Mouse (Mus musculus): Measurements from ENCODE around the gene Pcdh7. TPM values are rescaled to one million over a fixed set of nuclear protein-coding genes. Genes with fewer than 3 reads are reported as not detected.

The Pcdh7 gene
- total RNA-seq, 2 experiments from 2014 or later = 5.7 to 12.4 TPM

DNA sequence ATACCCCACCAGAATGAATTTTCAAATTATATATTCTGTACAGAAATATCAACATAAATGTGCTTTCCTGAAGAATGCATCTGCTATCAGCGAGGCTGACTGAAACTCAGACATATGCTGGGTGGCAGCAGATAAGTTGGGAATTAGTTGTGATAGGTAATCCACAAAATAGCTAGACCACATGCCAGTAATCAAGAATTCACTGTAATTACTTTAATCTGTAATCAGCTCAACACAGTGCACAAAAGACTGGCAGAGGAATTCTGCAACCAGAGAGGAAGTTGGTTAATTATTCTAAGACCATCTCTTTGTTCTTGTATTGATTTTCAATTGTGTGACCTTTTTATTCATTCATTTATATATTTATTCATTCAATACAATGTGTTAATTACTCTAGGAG is 148.3 kb downstream of the Pcdh7 start:
- ATAC-seq (replicated peaks; ENCODE audit: low FRiP score, low TSS enrichment, poor library complexity, severe bottlenecking) = peak; percentile 90

DNA sequence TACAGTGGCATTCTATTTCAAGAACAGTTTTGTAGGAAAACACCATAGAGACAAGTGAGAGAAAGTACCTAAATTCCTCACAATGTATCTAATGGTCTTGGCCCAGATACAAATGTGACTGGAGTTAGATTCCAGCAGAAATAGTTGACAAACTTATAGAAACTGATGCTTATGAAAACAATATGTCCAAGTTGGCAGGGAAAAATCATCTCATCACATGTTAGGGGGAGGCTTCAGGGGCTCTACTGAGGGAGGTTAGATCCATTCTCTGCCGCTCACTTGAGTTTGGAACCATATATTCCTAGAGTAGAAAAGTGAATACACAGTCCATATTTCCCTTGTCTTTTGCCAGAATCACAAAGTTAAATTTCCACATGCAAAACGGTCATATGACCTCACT is 150.1 kb downstream of the Pcdh7 start:
- ATAC-seq (replicated peaks; ENCODE audit: low FRiP score, low TSS enrichment, poor library complexity, severe bottlenecking) = no peak

DNA sequence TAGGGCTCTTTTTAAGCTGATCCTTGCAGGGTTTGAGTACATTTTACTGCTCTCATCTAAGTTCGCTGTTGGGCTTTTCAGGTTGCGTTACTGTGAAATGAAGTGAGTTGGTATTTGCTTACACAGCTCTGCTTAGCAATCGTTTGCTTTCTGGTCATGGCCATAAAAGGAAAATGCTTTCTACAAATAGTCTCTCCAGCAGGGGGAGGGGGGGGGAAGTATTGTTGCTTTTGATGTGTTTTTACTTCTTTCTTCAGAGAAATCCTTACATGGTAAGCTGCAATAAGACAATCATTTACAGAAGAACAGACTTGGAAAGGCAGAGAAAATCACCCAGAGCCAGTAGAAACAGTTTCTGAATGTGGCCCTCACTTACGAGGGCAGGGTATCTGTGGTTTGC is 150.9 kb downstream of the Pcdh7 start:
- ATAC-seq (replicated peaks; ENCODE audit: low FRiP score, low TSS enrichment, poor library complexity, severe bottlenecking) = no peak

DNA sequence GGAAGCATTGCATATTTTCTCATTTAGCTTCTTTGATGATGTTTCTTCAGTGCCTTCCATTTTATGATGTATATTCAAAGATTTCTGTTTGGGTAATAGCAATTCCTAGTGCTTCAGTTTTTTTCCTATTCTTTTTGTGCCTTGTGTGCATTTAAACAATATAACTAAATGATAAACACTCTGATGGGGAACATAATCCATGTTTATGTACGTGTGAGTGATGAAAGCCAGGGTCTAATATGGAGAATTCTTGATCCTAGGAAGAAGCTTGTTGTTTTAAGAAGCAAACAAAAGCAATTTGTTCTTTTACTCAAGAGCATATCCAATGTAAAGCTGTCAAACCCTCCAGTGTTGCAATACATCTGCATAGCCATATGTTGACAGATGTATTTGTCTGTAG is 153.0 kb downstream of the Pcdh7 start:
- ATAC-seq (replicated peaks; ENCODE audit: low FRiP score, low TSS enrichment, poor library complexity, severe bottlenecking) = no peak

DNA sequence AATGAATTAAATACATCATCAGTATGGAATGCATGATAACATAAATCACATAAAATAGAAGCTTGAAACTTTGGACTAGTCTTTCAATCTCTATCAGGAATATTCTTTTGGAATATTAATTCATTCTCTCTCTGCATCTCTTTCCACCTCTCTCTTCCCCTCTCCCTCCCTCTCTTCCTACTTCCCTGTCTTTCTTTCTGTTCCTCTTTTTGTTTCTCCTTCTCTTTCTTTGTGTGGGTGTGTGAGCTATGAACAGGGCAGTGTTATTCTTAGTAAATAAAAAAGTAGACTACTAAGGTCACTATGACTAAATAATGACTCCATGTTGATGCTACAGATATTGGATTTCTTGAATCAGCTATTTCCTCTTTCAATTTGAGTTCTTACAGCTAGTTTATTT is 167.2 kb downstream of the Pcdh7 start:
- ATAC-seq (replicated peaks; ENCODE audit: low FRiP score, low TSS enrichment, poor library complexity, severe bottlenecking) = no peak

DNA sequence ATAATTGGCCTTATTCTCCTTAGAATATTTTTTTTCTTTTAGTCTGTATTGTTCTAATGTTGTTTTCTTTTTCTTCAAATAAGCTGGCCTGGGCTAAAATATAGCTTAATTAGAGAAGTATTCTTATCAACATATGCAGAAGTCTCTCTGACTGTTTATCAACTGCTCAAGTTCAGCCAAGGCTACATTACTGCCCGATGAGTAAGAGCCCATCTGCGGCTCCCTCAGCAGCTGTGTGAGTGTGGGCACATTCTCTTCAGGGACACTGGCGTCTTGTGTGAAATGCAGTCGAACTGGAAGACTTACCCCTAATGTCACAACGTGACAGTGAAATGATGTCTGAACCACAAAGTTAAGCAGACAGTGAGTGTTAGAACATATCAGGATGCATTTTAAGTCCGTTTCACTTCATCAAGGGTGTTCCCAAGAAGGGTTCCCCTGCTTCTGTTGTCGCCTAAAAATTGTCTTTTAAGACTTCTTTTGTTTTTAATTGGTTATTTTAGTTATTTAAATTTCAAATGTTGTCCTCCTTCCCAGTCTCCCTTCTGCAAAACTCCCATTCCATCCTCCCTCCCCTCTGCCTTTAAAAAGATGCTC is 181.3 kb downstream of the Pcdh7 start:
- peak; percentile 100 for ATAC-seq (replicated peaks; ENCODE audit: low FRiP score, low TSS enrichment, poor library complexity, severe bottlenecking)

DNA sequence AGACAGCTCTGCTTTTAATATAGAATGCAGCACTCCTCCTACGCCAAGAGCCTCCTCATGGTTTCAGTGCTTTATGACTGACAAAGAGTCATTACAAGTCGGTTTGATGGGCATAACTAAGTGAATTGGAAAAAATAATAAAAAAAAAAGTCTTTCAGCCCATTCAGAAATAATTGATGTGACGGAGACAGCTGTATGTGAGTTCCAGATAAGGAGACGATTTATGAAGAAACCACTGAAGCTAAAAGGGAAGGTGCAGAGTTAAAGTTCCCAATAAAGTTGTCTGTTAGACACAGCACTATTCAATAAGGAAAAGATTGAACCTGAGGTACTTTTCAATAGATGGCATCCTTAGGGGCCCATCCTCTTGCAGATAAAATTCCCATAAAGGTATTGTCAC is 189.5 kb downstream of the Pcdh7 start:
- ATAC-seq (replicated peaks; ENCODE audit: low FRiP score, low TSS enrichment, poor library complexity, severe bottlenecking) = 0 out of 2 replicates have a peak, but pooled peaks have one; percentile 30

DNA sequence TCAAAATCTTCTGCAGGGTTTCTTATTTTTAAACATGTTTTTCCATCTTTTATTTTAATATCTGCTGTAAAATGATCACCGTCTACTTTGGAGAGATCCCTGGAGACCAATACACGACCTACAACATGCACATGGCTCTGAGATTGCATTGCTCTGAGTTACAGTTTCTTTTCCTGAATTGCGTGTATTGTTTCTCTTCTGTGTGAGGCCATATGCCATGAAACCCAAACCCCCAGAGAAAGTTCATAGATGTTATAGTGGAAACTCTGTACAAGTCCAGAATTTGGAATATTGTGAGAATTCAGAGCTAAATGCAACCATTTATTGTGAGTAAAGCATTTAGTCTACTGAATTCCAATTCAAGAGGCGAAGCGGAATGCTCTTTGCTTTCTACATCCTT is 203.4 kb downstream of the Pcdh7 start:
- ATAC-seq (replicated peaks; ENCODE audit: low FRiP score, low TSS enrichment, poor library complexity, severe bottlenecking) = no peak

DNA sequence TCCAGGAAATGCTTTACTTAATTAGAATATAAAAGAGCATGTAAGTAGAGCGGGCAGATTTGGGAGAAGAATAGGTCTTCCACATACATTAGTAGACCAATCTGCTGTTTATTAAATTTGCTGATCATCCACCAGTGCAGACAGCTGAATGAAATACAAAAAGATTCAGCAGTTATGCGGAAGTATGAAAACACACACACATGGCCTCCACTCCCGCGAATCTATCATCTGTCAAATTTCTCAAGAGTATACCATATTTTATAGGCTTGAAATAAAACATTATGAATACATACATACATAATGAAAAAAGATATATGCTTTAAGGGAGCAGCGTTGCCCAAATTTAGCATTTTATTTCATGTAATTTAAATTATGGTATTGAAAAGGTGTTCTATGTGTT is 213.6 kb downstream of the Pcdh7 start:
- no peak for ATAC-seq (replicated peaks; ENCODE audit: low FRiP score, low TSS enrichment, poor library complexity, severe bottlenecking)

DNA sequence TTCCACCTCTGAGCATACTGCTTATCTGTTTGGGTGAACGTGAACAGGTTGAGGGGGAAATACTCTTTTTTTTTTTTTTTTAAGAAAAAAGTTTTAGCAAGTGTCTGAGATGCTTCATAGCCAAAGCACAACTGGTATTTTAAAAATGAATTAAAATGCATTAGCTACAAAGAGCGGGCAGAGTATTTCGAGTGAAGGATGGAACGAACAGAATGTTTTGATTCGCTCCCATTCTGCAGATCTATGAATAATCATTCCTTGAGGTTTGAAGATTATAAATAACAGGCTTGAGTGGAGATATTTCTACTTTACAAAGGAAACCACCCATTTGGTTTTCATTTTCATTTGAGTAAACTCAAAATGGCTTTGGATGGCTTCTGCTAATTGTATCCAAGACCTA is 214.0 kb downstream of the Pcdh7 start:
- no peak for ATAC-seq (replicated peaks; ENCODE audit: low FRiP score, low TSS enrichment, poor library complexity, severe bottlenecking)

DNA sequence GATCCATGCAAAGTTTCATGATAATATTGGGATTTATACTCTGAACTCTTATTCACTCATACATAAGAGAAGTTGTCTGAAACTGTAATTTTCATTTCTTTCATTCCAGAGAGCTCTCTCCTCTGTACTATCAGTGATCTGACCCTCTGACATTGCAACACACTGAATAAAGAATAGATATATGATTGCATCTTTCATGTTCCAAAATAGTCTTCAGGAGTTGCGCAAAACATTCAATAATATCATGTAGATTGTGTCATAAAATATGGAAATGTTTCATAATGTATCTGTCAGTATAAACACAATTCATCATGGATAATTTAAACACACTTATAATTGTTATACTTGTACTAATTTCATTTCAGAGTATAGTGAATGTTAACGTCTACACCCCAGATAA is 216.9 kb downstream of the Pcdh7 start:
- no peak for ATAC-seq (replicated peaks; ENCODE audit: low FRiP score, low TSS enrichment, poor library complexity, severe bottlenecking)

DNA sequence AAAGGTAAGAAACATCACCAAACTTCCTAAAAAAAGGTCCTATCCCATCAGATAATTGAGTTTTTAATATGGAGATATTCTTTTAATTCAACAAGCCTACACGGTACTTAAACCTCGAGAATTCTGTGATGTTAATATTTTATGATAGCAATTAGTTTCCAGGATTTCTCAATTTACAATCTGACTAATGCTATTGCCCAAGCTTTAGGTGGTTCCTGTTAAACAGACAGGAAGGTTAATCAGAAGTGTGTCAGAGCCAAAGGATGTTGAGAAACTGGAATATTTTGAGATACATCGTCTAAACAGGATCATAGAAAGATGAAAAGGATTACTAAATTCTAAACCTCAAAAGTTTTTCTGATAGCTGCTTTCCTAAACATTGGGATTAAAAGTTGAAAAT is 222.7 kb downstream of the Pcdh7 start:
- no peak for ATAC-seq (replicated peaks; ENCODE audit: low FRiP score, low TSS enrichment, poor library complexity, severe bottlenecking)

DNA sequence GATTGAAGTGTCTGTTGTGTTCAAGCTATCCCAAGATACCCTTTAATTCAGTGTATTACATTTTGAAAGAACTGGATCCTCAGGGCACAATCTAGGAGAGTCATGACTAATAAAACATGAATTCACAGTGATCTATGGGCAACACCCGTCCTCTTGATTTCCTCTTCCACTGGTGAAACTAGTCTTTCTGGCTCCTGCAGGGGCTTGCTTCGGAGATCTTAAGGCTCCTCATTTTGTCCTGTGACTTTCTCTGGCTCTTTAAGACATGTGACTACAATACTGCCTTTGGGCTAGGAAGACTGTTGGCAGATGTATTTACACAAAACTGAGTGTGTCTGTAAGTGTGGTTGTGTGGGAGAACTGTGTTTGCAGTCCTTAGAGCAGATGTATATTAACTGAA is 225.4 kb downstream of the Pcdh7 start:
- no peak for ATAC-seq (replicated peaks; ENCODE audit: low FRiP score, low TSS enrichment, poor library complexity, severe bottlenecking)

DNA sequence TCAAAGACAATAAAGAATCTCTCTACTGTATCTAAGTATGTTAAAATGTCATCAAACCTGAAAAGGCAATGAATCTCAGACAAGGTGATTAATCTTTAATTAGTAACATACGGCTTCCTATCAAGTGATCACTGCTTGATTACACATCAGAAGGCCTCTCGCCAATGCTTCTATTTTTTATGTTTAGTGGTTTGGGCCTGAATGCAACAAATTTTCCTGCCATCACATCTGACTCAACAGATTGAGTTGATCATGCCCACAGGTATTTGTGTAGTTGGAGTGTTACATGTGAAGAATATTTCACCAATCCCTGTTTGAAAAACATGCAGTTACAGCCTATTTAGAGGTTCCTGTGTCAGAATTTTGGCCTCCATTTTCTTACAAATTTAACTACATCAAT is 225.8 kb downstream of the Pcdh7 start:
- ATAC-seq (replicated peaks; ENCODE audit: low FRiP score, low TSS enrichment, poor library complexity, severe bottlenecking) = no peak

DNA sequence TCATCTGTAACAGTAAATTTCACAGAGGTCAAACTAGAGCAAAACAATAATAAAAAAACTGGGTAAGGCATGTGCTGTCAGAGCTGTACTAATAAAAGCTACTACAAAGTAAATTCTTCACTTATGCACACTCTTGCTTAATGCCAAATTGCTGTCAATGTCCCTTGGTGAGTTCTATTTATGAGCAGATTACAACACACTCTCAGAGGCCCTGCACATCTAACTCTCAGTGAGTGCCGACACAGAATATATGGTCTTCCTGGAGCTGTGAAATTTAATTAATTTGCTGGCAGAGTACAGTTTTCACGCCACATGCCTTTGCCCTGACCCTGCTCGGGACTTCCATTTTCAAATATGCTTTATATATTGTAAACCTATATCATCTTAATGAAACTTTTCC is 227.7 kb downstream of the Pcdh7 start:
- ATAC-seq (replicated peaks; ENCODE audit: low FRiP score, low TSS enrichment, poor library complexity, severe bottlenecking) = no peak

DNA sequence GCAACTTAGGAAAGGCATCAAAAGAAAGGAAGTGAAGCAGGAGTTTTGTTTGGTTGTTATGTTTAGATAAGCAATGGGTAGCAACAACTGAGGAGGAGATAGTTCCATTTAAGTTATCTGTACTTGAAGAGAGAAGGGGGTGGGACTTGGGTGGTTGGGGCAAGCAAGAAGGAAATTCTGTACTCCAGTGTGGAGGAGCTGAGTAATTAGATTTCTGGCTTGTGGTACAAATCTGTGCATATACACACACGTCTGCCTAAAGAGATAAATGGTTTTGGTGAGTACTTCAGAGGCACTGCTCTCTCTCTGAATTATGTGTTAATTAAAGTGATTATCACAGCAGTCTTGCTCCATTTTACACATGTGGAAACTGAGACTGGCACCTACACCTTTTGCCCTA is 241.6 kb downstream of the Pcdh7 start:
- peak; percentile 91 for ATAC-seq (replicated peaks; ENCODE audit: low FRiP score, low TSS enrichment, poor library complexity, severe bottlenecking)

DNA sequence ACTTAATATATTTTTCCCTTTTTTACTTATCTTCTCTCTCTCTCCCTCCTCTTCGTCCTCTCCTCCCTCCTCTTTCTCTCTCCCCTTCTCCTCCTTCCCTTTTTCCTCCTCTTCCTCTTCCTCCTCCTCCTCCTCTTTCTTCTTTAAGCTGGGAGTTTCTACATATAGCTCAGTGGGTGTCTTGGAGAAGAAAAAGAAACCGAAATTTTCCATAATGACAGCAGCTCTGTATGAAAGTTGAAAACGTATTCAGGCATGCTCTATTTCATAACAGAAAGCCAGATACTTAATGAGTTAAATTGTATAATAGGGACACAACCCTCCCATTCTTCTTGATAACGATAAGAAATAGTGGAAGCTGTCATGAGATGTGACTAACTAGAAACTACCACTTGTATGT is 246.0 kb downstream of the Pcdh7 start:
- ATAC-seq (replicated peaks; ENCODE audit: low FRiP score, low TSS enrichment, poor library complexity, severe bottlenecking) = no peak; the same call in 1 of the 2 replicates

DNA sequence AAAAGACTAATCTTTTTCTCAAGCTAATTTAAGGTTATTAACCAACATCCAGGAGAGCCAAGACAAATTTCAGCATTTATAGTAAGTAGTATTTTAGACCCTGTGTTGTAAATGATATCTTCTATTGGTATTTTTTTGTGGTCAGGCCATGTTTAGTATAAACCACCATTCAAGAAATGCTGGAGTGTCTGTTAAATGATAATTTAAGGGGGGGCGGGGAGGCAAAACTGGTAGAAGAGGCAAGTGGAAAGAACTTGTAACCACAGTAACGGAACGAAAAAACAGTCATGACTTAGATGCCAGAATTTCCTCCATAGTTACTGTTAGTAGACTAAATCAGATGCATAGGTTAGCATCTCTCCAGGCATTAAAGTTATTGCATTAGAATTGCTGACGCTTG is 246.4 kb downstream of the Pcdh7 start:
- ATAC-seq (replicated peaks; ENCODE audit: low FRiP score, low TSS enrichment, poor library complexity, severe bottlenecking) = peak; percentile 73

DNA sequence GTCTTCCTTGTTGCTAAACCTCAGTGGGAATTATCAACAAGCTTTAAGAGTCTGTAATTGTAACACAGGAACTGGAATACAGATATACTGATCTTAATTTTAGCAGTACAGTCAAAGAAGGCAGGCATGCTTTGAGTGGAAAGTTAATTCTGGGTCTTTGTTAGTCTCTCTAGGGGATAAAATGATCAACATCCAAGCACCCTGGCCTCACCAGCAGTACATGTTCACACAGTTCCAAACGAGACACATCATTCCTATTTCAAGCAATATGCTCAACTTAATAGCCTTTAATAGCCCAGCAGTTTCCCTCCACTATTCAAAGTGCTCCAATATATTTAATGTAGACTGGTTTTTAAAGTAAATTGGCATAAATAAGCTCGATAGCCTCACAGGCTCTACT is 275.8 kb downstream of the Pcdh7 start:
- no peak for ATAC-seq (replicated peaks; ENCODE audit: low FRiP score, low TSS enrichment, poor library complexity, severe bottlenecking)

DNA sequence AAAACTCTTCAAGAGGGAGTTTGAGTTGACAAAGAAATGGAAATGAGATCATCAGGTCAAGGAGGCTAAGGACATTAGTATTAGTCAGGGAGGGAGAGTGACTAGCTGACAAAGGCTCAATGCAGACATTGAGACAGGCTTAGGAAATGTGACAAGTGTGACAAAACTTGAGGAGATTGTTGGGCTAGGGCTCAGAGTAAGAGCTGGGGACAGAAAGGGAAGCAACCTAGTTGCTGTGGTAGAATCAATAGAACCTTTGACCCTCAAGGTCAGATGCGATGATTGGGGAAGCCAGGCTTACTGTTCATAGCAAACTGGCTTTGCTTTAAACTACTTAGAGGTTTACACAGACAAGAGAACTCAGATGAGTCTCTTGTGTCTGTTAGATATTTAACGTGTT is 303.6 kb downstream of the Pcdh7 start:
- no peak for ATAC-seq (replicated peaks; ENCODE audit: low FRiP score, low TSS enrichment, poor library complexity, severe bottlenecking)

DNA sequence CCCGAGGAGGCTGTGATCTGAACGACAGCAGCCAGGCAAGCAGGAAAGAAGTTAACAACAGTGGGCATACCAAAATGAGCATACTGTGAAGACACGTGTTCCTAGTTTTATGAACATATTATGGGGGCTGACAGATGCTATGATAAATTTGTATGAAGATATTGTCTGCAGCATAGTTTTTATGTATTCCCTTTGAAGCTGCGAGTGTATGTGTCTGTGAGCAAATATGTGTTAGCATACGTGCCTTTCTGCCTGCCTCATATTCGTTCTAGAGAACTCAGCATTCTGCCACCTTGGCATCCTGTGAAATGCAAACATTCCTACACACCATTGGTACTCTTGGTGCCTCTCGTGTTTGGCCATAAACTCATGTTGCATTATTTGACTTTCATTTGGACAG is 307.4 kb downstream of the Pcdh7 start:
- ATAC-seq (replicated peaks; ENCODE audit: low FRiP score, low TSS enrichment, poor library complexity, severe bottlenecking) = no peak

DNA sequence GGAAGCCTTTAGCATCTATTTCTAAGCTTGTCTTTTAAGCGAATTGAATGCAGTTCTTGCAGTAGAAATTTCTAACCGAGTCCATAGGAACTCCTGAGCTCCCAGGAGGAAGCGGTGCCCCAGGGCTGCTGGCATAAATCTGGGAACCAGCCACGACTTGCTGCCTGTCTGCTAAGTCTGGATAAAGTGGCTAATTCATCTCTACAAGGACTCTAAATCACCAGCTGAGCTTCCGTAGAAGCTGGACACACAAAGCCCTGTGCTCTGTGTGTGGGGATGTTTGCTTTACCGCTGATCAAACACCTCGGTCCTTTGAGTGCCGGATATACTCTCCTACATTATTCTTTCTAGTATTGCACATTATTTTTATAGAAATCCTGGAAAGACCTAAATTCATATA is 308.0 kb downstream of the Pcdh7 start:
- no peak for ATAC-seq (replicated peaks; ENCODE audit: low FRiP score, low TSS enrichment, poor library complexity, severe bottlenecking)

Measured in megakaryocyte-erythroid progenitor cell, adult 5-6 weeks (primary cell).